Mouse (Mus musculus) kidney, embryonic 16.5 days (tissue): ENCODE results near the gene Cgn. TPM values are rescaled to one million over a fixed set of nuclear protein-coding genes. Genes with fewer than 3 reads are reported as not detected.

Experiments
- ATAC-seq: fragments of 200-750 bp; cut with Nextera tagmentation; 2 replicates; pipeline ENCODE4 v1.8.0; 2017; ENCODE audit warnings: moderate TSS enrichment; ENCODE audit not compliant: low FRiP score, low TSS enrichment
- H3K27ac ChIP-seq: fragments of 300-500 bp; sonication (generic); 2 replicates; pipeline ENCODE4 v1.5.1; 2014; ENCODE audit warnings: low read length
- H3K27me3 ChIP-seq: fragments of 300-500 bp; sonication (generic); 2 replicates; pipeline ENCODE4 v1.6.1; 2014; ENCODE audit warnings: low read length, control low read depth, mixed read lengths; ENCODE audit not compliant: insufficient read depth
- H3K36me3 ChIP-seq: fragments of 300-500 bp; sonication (generic); 2 replicates; pipeline ENCODE4 v1.6.1; 2014; ENCODE audit warnings: low read length, control low read depth, mixed read lengths; ENCODE audit not compliant: insufficient read depth
- H3K4me1 ChIP-seq: fragments of 300-500 bp; sonication (generic); 2 replicates; pipeline ENCODE4 v1.6.1; 2014; ENCODE audit warnings: low read length, control low read depth, mixed read lengths; ENCODE audit not compliant: insufficient read depth
- H3K4me2 ChIP-seq: fragments of 300-500 bp; sonication (generic); replicated peaks from 2 replicates; pipeline ENCODE4 v1.6.1; 2014; ENCODE audit warnings: low read depth, low read length
- H3K4me3 ChIP-seq: fragments of 300-500 bp; sonication (generic); 2 replicates; pipeline ENCODE4 v1.5.1; 2014; ENCODE audit warnings: mild to moderate bottlenecking, low read length
- H3K9ac ChIP-seq: fragments of 300-500 bp; sonication (generic); replicated peaks from 2 replicates; pipeline ENCODE4 v1.6.1; 2014; ENCODE audit warnings: low read length
- H3K9me3 ChIP-seq: fragments of 300-500 bp; sonication (generic); 2 replicates; pipeline ENCODE4 v1.6.1; 2016; ENCODE audit warnings: low read length, control low read depth
- WGBS: fragments of 180-500 bp; shearing (Covaris S2); extraction: QIAGEN DNeasy Blood & Tissue Kit; methylation state at CpG from one replicate; pipeline ENCODE4 v1.1.7; 2014; 5-methylcytosine and 5-hydroxymethylcytosine counted together
- polyA plus RNA-seq: library from polyadenylated mRNA; unstranded; fragments of >200 nt; fragmentation: Nextera tagmentation; extraction: Ambion mirVana; gene quantifications from 2 replicates; pipeline ENCODE4 v1.2.1, GENCODE M21; 2015

Gene Cgn
- polyA plus RNA-seq, 1 experiment from 2014 or later, result 20.7 TPM

GRCm38 (mm10) chr3:94795596-94796140, 9.4 kb upstream of the Cgn start:
- Histone ChIP-seq H3K27ac (no peak overlapping the region), H3K4me3 (no peak overlapping the region), H3K27me3 (no peaks in the 10 kb centered on the region), H3K4me1 (no peaks in the 10 kb centered on the region), H3K9ac (no peak overlapping the region), H3K4me2 (no peak overlapping the region), H3K36me3 (no peaks in the 10 kb centered on the region), H3K9me3 (peaks cover 3% of the 10 kb centered on the region; the same call in 1 of the 2 replicates)
- WGBS, result 67% methylated on average over 7 of the region's 7 CpGs
- no peak for ATAC-seq

- Histone ChIP-seq H3K9ac (no peak overlapping the region), H3K9me3 (peaks cover 3% of the 10 kb centered on the region; the same call in 1 of the 2 replicates), H3K4me1 (no peaks in the 10 kb centered on the region), H3K4me3 (no peak overlapping the region), H3K4me2 (no peak overlapping the region), H3K27me3 (no peaks in the 10 kb centered on the region), H3K27ac (no peak overlapping the region), H3K36me3 (no peaks in the 10 kb centered on the region)
- no peak for ATAC-seq
- WGBS, result 72% methylated on average over 2 of the region's 2 CpGs
These were observed 8.1 kb upstream of the Cgn start for GRCm38 (mm10) chr3:94794359-94794758.

- WGBS, result 87% methylated on average over 2 of the region's 2 CpGs
- no peak overlapping the region for H3K4me3 ChIP-seq
- H3K27ac ChIP-seq, result no peak overlapping the region
- ATAC-seq, result no peak
- H3K9me3 ChIP-seq, result peaks cover 3% of the 10 kb centered on the region; the same call in 1 of the 2 replicates
- H3K9ac ChIP-seq, result no peak overlapping the region
- H3K27me3 ChIP-seq, result no peaks in the 10 kb centered on the region
- H3K4me1 ChIP-seq, result no peaks in the 10 kb centered on the region
- H3K36me3 ChIP-seq, result no peaks in the 10 kb centered on the region
- H3K4me2 ChIP-seq, result no peak overlapping the region
These were observed 7.4 kb upstream of the Cgn start for GRCm38 (mm10) chr3:94793672-94794071.

GRCm38 (mm10) chr3:94792258-94792657, 6.0 kb upstream of the Cgn start:
- Histone ChIP-seq H3K27me3 (no peaks in the 10 kb centered on the region), H3K4me1 (peaks cover 2% of the 10 kb centered on the region; the same call in 1 of the 2 replicates), H3K27ac (no peak overlapping the region), H3K4me2 (no peak overlapping the region), H3K9ac (no peak overlapping the region), H3K4me3 (no peak overlapping the region), H3K9me3 (peaks cover 3% of the 10 kb centered on the region; the same call in 1 of the 2 replicates), H3K36me3 (no peaks in the 10 kb centered on the region)
- no peak for ATAC-seq
- 83% methylated on average over 2 of the region's 2 CpGs for WGBS

- ATAC-seq, result no peak
- no peaks in the 10 kb centered on the region; the same call in 1 of the 2 replicates for H3K27me3 ChIP-seq
- H3K4me1 ChIP-seq, result peaks cover 5% of the 10 kb centered on the region; the same call in 1 of the 2 replicates
- 82% methylated on average over 2 of the region's 2 CpGs for WGBS
- no peak overlapping the region for H3K4me3 ChIP-seq
- no peaks in the 10 kb centered on the region for H3K36me3 ChIP-seq
- H3K4me2 ChIP-seq, result no peak overlapping the region
- no peak overlapping the region for H3K27ac ChIP-seq
- H3K9ac ChIP-seq, result no peak overlapping the region
- peaks cover 3% of the 10 kb centered on the region; the same call in 1 of the 2 replicates for H3K9me3 ChIP-seq
These were observed 3.2 kb upstream of the Cgn start for GRCm38 (mm10) chr3:94789516-94789915.

GRCm38 (mm10) chr3:94789071-94789470, 2.8 kb upstream of the Cgn start:
- no peaks in the 10 kb centered on the region for H3K36me3 ChIP-seq
- no peaks in the 10 kb centered on the region; the same call in 1 of the 2 replicates for H3K27me3 ChIP-seq
- ATAC-seq, result no peak
- H3K4me2 ChIP-seq, result no peak overlapping the region
- H3K4me3 ChIP-seq, result no peak overlapping the region
- H3K9me3 ChIP-seq, result peaks cover 3% of the 10 kb centered on the region; the same call in 1 of the 2 replicates
- H3K9ac ChIP-seq, result no peak overlapping the region
- 93% methylated on average over 1 of the region's 1 CpGs for WGBS
- peaks cover 5% of the 10 kb centered on the region; the same call in 1 of the 2 replicates for H3K4me1 ChIP-seq
- H3K27ac ChIP-seq, result no peak overlapping the region

GRCm38 (mm10) chr3:94787122-94787780, 959 bp upstream of the Cgn start:
- Histone ChIP-seq H3K27ac (no peak overlapping the region), H3K27me3 (no peaks in the 10 kb centered on the region; the same call in 1 of the 2 replicates), H3K4me3 (peak overlapping the region; percentile 58), H3K36me3 (no peaks in the 10 kb centered on the region), H3K9me3 (peaks cover 3% of the 10 kb centered on the region; the same call in 1 of the 2 replicates), H3K9ac (peak overlapping the region; percentile 62; the same call in 1 of the 2 replicates), H3K4me2 (peak overlapping the region; percentile 76), H3K4me1 (peaks cover 10% of the 10 kb centered on the region; the same call in 1 of the 2 replicates)
- no peak for ATAC-seq
- 3% methylated on average over 10 of the region's 11 CpGs for WGBS

- Histone ChIP-seq H3K4me3 (peak overlapping the region; percentile 58), H3K9ac (peak overlapping the region; percentile 62), H3K4me1 (peaks cover 17% of the 10 kb centered on the region), H3K9me3 (peaks cover 2% of the 10 kb centered on the region; the same call in 1 of the 2 replicates), H3K4me2 (peak overlapping the region; percentile 76), H3K27me3 (no peaks in the 10 kb centered on the region; the same call in 1 of the 2 replicates), H3K27ac (no peak overlapping the region), H3K36me3 (no peaks in the 10 kb centered on the region)
- ATAC-seq, result no peak
- WGBS, result under 1% methylated on average over 14 of the region's 14 CpGs
These were observed 334 bp downstream of the Cgn start for GRCm38 (mm10) chr3:94785958-94786357.

- H3K27me3 ChIP-seq, result no peaks in the 10 kb centered on the region; the same call in 1 of the 2 replicates
- H3K9ac ChIP-seq, result no peak overlapping the region
- H3K36me3 ChIP-seq, result no peaks in the 10 kb centered on the region
- H3K4me1 ChIP-seq, result peaks cover 18% of the 10 kb centered on the region
- peak overlapping the region; percentile 92 for H3K27ac ChIP-seq
- no peaks in the 10 kb centered on the region for H3K9me3 ChIP-seq
- 36% methylated on average over 5 of the region's 5 CpGs for WGBS
- peak overlapping the region; percentile 18 for H3K4me3 ChIP-seq
- peak overlapping the region; percentile 76 for H3K4me2 ChIP-seq
- ATAC-seq, result no peak
These were observed 2.1 kb downstream of the Cgn start for GRCm38 (mm10) chr3:94784171-94784701.
